Mouse (Mus musculus) myocyte (in vitro differentiated cells): ENCODE measurements around the gene Bcl2l11.

Experiments
- MAX ChIP-seq: IDR thresholded peaks from one replicate; pipeline ENCODE4 v1.6.1; 2011; ENCODE audit warnings: low read depth, mild to moderate bottlenecking, control low read depth
- MYOD1 ChIP-seq, 3 experiments: IDR thresholded peaks; one replicate each; pipeline ENCODE4 v1.6.1; 2011; ENCODE audit warnings: control low read depth in 2 of 3, low read depth in 2 of 3, mild to moderate bottlenecking in 2 of 3, moderate library complexity in 1 of 3; ENCODE audit not compliant: insufficient read length in 2 of 3, control insufficient read depth in 1 of 3
- MYOG ChIP-seq, 3 experiments: IDR thresholded peaks; one replicate each; pipeline ENCODE4 v1.6.1; 2011; ENCODE audit warnings: control low read depth in 2 of 3, low read depth in 2 of 3, mild to moderate bottlenecking in 2 of 3; ENCODE audit not compliant: insufficient read length in 2 of 3, control insufficient read depth in 1 of 3, insufficient read depth in 1 of 3
- POLR2A ChIP-seq: IDR thresholded peaks from one replicate; pipeline ENCODE4 v1.6.1; 2011; ENCODE audit warnings: low read depth, mild to moderate bottlenecking, control low read depth, moderate library complexity; ENCODE audit not compliant: insufficient read length
- POLR2AphosphoS2 ChIP-seq: IDR thresholded peaks from one replicate; pipeline ENCODE4 v1.6.1; 2011; ENCODE audit warnings: low read depth, control low read depth; ENCODE audit not compliant: insufficient read length
- REST ChIP-seq: IDR thresholded peaks from one replicate; pipeline ENCODE4 v1.6.1; 2011; ENCODE audit warnings: mild to moderate bottlenecking, control low read depth, moderate library complexity; ENCODE audit not compliant: insufficient read depth, insufficient read length
- TCF12 ChIP-seq: IDR thresholded peaks from one replicate; pipeline ENCODE4 v1.6.1; 2011; ENCODE audit warnings: mild to moderate bottlenecking, control low read depth; ENCODE audit not compliant: poor library complexity, insufficient read depth, severe bottlenecking
- USF1 ChIP-seq: IDR thresholded peaks from one replicate; pipeline ENCODE4 v1.6.1; 2011; ENCODE audit warnings: low read depth, mild to moderate bottlenecking, control low read depth, moderate library complexity

DNA sequence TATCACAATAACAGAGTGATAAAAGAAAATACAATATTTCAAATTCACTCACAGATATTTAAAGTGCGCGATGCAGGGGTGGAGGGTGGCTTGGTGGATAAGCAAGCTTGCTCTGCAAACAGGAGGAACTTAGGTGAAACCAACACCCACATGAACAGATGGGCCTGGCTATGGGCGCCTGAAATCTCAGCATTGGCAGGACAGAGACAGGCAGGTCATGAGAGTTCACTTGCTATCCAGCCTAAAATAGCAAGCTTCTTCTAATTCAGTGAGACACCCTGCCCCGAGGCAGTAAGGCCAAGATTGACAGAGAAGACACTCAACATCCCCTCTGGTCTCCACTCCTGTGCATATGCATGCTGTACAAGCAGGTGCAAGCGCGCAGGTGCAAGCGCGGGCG, 23.8 kb upstream of the Bcl2l11 start:
- no peak for TF ChIP-seq POLR2A
- no peak for TF ChIP-seq TCF12
- no peak for TF ChIP-seq MAX
- TF ChIP-seq MYOG (IDR thresholded peaks at IDR 0.05; ENCODE audit: control insufficient read depth in 1 of 3, insufficient read depth in 1 of 3, insufficient read length in 2 of 3, low read depth in 2 of 3), result no peak
- TF ChIP-seq USF1, result no peak
- TF ChIP-seq MYOD1 (IDR thresholded peaks at IDR 0.05; ENCODE audit: control insufficient read depth in 1 of 3, insufficient read length in 2 of 3, low read depth in 2 of 3), result no peak
- TF ChIP-seq POLR2AphosphoS2, result no peak
- no peak for TF ChIP-seq REST
